Mouse (Mus musculus): ENCODE measurements around the gene Olfr1330. TPM values are rescaled to one million over a fixed set of nuclear protein-coding genes. Genes with fewer than 3 reads are reported as not detected.
"Not testable (repeated sequence)": the region's sequence is repeated elsewhere in the genome, so short reads cannot be mapped to it uniquely, and the experiment has no call there.

Gene Olfr1330
- total RNA-seq (2021), result not detected
- long read RNA-seq, experiment 1, result 0 reads
- long read RNA-seq, experiment 2, result 0 reads

GRCm38 (mm10) chr4:118888297-118888696 is at the start of gene Olfr1330:
Gene Olfr1330 (plus strand): TSS chr4:118888597.
- no peak for DNase-seq

- no peak for DNase-seq
Observed at GRCm38 (mm10) chr4:118861791-118862190, 26.6 kb upstream of the Olfr1330 start.

- DNase-seq, result peak; percentile 7
Observed at GRCm38 (mm10) chr4:118862704-118863103, 25.7 kb upstream of the Olfr1330 start.

GRCm38 (mm10) chr4:118864349-118864748 is 24.0 kb upstream of the Olfr1330 start, which contains the start of gene Olfr1331:
Gene Olfr1331 (plus strand): TSS chr4:118864649.
- DNase-seq, result no peak

GRCm38 (mm10) chr4:118867566-118867965 is 20.8 kb upstream of the Olfr1330 start:
- no peak for DNase-seq

GRCm38 (mm10) chr4:118901981-118902380 is 13.6 kb downstream of the Olfr1330 start:
- DNase-seq, result no peak

GRCm38 (mm10) chr4:118917365-118917764 is 29.0 kb downstream of the Olfr1330 start, which contains the start of gene Olfr1329:
Gene Olfr1329 (minus strand): TSS chr4:118917465.
- not testable (repeated sequence) for DNase-seq

- not testable (repeated sequence) for DNase-seq
Observed at GRCm38 (mm10) chr4:118931326-118931725, 42.9 kb downstream of the Olfr1330 start.

- no peak for DNase-seq
Observed at GRCm38 (mm10) chr4:118938512-118938911, 50.1 kb downstream of the Olfr1330 start, which contains the start of gene Olfr1328. Gene Olfr1328 (minus strand): TSS chr4:118938612.

Other genes with a start within 250 kb of the Olfr1330 start
- not detected for gene Olfr62, start 229.6 kb upstream of the Olfr1330 start, total RNA-seq (2021)
- gene Olfr1342, start 195.8 kb upstream of the Olfr1330 start, total RNA-seq (2021), result not detected
- gene Olfr1341, start 185.1 kb upstream of the Olfr1330 start, total RNA-seq (2021), result not detected
- gene Olfr1340, start 168.5 kb upstream of the Olfr1330 start, total RNA-seq (2021), result not detected
- not detected for gene Olfr1339, start 156.4 kb upstream of the Olfr1330 start, total RNA-seq (2021)
- not detected for gene Olfr1338, start 129.9 kb upstream of the Olfr1330 start, total RNA-seq (2021)
- not detected for gene Olfr1337, start 106.0 kb upstream of the Olfr1330 start, total RNA-seq (2021)
- gene Olfr1335, start 78.7 kb upstream of the Olfr1330 start, total RNA-seq (2021), result not detected
- gene Olfr1333, start 52.3 kb upstream of the Olfr1330 start, total RNA-seq (2021), result not detected
- gene Olfr1331, start 23.9 kb upstream of the Olfr1330 start, total RNA-seq (2021), result not detected
- not detected for gene Olfr1329, start 28.9 kb downstream of the Olfr1330 start, total RNA-seq (2021)
- not detected for gene Olfr1328, start 50.0 kb downstream of the Olfr1330 start, total RNA-seq (2021)
- gene Lao1, start 73.0 kb downstream of the Olfr1330 start, total RNA-seq (2021), result under 1 TPM; 0.38 to 0.88 TPM
- gene Slc2a1, start 220.1 kb downstream of the Olfr1330 start, total RNA-seq (2021), result 1 to 10 TPM; 4.0 to 5.5 TPM

All from gastrocnemius, postnatal 25 days (tissue).